Mouse (Mus musculus) layer of hippocampus, adult 8-10 months (tissue): ENCODE measurements around the gene Cdc42. TPM values are rescaled to one million over a fixed set of nuclear protein-coding genes. Genes with fewer than 3 reads are reported as not detected.

Source experiments
- DNase-seq, 2 experiments: peaks; one replicate each; pipeline ENCODE4 v3.0.0; 2022; ENCODE audit warnings: low spot score in 2 of 2
- total RNA-seq, 4 experiments: library from RNA; stranded (reverse); gene quantifications; 2 replicates each; pipeline ENCODE4 v1.2.4; 2022

Cdc42 gene
- total RNA-seq, 4 experiments from 2014 or later: 300 to 325 (median 301) TPM

DNA sequence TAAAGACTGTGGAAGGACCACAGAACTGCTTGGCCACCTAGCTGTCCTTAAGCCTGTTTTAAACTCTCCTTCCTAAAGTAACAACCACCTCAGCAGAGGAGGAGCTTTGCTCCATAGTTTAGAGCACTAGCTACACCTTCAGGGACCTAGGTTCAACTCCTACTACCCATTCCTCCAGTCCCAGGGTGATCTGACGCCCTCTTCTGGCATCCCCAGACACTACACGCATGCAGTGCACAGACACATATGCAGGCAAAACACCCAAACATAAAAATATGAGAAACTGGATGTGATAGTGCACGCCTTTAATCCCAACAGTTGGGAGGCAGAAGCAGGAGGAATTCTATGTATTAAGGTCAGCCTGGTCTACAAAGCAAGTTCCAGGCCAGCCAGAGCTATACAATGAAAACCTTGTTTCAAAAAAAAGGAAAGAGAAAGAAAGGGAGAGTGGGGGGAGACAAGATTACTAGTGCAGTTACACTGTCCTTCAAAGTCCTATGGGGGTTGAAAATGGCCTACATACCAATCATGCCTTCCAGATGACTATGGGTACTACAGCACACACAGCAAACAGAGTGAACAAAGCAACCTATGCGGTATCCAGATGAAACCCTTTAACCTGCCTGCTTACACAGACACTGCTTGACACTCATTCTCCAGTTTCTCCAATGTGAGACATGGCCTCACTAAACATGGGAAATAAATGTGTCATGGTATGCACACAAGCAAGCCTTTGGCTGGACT is 41.3 kb downstream of the Cdc42 start:
- no peak for DNase-seq

- no peak for DNase-seq
These were observed 42.5 kb downstream of the Cdc42 start for GRCm38 (mm10) chr4:137315061-137315460.

DNA sequence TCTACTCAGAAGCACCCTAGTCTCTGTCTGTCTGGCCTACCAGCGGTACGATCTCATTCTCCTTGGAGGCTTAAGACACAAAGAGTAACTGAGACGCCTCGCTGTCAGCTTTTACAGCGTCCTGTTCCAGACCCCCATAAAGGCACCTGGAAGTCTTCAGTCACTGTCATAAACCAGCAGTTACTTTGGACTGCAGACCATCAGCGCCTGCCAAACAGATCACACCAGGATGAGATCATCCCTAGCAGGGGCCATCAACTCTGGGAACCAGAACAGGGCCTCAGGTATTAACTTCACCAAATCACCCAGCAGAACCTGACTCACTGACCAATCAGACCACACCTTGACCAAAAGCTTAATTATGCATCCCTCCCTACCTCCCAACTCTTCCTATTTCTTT is 43.0 kb downstream of the Cdc42 start:
- DNase-seq: no peak

DNA sequence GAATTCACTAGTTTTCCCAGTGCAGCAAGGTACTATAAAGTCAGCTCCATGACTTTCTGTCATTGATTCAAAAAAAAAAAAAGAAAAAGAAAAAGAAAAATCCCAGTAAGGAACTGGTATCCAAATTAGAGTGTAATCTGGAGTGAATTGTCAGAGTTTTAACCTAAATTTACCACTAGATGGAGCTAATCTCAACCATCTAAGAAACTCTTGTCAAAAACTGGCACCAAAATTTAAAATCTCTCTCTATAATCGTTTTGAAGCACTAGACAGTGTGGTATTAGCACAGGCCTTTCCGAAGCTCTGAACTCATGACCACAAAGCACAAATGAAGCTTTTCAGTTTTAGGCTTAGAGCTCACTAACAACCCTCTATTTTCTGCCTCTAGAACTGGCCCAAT is 44.0 kb downstream of the Cdc42 start:
- no peak for DNase-seq

- no peak for DNase-seq
These were observed 49.1 kb downstream of the Cdc42 start for GRCm38 (mm10) chr4:137308377-137308776.

DNA sequence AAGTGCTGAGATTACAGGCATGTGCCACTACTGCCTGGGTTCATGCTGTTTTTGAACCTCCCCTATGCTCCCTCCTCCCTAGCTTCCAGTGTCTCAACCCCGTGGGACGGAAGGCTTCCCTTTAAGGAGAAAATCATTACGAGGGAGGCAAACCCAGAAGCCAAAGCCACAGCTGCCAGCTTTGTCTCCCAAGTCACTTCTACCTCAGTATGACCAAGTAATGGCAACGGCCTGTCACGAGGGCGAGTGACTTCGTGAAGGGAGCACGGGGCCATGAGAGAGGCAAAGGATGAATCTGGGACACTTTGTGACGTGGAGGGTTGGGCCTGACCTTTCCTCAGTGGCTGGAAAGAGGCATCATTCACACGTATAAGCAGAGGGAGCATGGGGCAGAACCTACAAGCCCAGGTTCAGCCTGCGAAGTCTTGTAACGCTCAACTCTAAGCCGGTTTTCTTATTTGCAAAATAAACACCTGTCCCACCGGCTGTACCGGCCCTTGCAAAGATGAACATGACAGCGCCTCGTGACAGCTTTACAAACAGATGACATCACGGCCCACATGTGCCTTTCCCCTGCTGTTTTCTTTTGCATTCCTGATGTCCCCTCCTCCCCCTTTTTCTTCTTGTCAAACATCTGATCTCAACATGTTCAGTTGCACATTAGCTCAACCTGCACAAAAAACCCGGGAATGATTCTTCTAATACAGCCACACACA is 50.4 kb downstream of the Cdc42 start:
- no peak for DNase-seq

DNA sequence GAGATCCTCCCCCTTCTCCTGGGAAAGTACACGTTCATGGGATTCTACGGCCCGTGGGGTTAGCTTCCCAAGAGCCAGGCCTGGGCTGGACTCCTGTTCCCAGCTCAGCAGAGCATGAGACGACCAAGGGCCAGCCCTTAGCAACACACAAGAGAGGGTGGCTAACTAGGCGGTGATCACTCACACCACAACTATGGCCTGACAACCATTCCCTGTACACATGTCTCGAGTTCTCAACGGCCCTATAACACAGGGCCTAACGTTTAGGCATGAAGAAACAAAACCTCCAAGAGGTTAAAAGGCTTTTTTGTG is 51.0 kb downstream of the Cdc42 start:
- DNase-seq: no peak

DNA sequence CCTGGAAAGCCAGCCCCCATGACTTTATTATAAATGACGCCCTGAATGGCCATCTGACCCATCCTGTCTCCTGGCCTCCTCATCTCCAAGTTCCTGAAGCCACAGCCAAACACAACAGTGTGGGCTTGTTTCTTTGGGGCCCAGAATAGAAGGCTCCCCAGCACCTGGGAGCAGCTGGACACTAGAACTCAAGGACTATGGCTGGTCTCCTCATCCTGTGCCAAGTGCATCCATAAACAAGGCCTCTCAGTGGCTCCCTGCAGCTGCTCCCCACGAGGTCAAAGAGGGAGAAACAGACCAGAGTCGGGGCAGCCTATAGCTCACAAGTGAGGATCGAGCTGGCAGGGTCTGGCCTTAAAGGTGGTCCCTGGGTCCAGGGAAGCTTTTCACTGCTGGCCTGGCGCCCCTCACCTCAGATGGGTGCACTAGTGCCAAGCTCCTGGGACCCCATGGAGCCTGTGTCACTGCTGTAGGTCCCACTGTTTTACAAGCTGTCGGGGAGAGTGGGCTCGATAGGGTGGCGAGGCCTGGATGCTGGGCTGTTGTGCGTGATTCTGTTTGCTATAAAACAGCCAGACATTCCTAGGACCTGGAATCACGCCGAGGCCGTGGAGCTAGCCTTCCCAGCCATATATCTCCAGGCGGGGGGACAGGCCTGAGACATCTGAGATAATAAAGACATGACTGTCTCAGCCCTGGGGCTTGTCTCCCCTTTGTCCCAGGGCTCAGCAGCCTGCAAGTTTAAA is 51.5 kb downstream of the Cdc42 start:
- DNase-seq: no peak

DNA sequence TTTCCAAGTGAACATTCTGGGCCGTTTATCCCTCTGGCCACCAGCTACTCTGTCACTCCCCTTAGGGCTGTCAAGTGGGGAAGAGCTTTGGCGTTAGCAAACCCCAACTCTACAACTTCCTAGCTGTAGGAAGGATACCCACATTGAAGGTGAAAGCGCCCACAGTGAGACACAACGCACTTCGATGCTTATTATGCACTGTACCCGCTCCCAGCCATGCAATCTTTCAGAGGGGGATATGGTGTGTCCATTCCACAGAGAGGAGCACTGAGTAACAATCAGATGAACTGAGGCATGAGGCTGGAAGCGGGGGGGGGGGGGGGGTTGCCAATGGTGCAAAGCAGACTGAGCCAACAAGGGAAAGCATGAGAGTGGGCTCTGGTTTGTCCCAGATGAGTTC is 52.5 kb downstream of the Cdc42 start:
- no peak for DNase-seq

- DNase-seq: no peak
These were observed 53.4 kb downstream of the Cdc42 start for GRCm38 (mm10) chr4:137304106-137304505.

GRCm38 (mm10) chr4:137301635-137302034 is 55.9 kb downstream of the Cdc42 start:
- DNase-seq: no peak

DNA sequence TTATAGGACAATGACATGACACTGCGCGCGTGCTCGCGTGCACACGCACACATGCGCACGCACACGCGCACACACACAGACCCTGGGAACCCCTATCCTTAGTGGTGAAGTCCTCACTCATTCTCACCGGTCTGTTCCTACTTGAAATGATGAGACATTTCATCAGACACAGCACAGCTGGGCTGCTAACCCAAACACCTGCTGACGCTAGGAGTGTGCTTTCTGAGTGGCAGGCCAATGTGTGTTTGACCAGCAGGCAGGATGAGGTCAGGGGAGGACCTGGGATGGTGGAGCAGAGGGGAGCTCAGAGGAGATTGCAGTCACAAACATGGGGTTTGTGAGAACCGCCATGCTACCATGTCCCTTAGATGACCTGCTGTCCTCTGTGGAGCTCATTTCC is 57.3 kb downstream of the Cdc42 start:
- no peak for DNase-seq

DNA sequence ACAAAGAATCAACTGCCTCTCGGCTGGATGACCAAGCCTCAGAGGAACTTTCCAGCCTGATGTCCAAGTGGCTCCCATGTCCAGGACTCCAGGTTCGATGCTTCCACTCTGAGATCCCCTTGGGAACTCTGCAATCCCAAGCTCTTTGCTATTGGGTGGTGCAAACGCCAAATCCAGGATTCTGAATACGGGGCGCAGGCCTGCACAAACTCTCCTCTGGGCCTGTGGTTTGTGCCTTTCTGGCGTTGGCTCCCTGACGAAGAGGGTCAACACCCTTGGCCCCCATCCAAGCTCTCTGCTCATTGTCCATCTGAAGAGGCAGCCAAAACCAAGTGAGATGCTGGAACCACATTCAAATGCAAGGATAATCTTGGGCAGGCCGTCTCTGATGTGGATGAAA is 59.1 kb downstream of the Cdc42 start:
- DNase-seq: no peak

DNA sequence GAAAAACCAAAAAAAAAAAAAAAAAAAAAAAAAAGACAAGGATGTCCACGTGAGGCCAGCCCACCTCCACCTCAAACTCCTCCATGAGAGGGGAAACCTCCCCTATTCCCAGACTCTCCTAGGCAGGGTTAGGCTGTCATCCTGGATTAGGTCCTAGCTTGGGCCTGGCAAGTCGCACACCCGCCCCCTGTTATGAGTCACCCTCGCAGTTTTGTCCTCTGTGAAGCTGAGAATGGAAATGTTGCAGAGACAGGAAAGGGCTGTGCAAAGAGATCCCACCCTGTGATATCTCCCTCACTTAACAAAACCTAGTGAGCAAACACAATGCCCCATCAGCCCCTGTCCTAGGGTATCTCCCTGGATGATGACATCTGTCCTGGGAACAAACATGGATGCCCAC is 59.9 kb downstream of the Cdc42 start:
- no peak for DNase-seq

- no peak for DNase-seq
These were observed 62.6 kb downstream of the Cdc42 start for GRCm38 (mm10) chr4:137294951-137295350.

- DNase-seq: no peak
These were observed 63.0 kb downstream of the Cdc42 start for GRCm38 (mm10) chr4:137294474-137294873.

DNA sequence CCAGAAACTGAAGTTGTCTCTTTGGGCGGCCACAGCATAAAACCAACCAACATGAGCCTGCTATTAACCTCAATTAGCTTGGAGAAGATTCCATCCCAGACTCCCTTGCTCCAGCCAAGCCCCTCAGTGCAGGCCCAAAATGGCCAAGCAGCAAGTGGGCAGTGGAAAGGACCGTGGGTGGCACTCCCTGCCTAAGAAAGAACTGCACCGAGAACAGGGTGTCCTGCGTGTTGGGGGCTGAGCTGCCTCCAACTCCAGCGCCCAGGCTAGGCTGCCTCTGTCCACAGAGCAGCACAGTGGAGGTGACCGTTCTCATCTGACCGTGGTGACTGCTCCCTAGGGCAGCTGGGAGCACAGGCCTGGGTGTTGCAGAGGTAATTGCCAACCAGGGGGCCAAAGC is 63.5 kb downstream of the Cdc42 start:
- DNase-seq: no peak

GRCm38 (mm10) chr4:137292625-137293024 is 64.9 kb downstream of the Cdc42 start:
- no peak for DNase-seq

- no peak for DNase-seq
These were observed 67.3 kb downstream of the Cdc42 start for GRCm38 (mm10) chr4:137290250-137290649.

DNA sequence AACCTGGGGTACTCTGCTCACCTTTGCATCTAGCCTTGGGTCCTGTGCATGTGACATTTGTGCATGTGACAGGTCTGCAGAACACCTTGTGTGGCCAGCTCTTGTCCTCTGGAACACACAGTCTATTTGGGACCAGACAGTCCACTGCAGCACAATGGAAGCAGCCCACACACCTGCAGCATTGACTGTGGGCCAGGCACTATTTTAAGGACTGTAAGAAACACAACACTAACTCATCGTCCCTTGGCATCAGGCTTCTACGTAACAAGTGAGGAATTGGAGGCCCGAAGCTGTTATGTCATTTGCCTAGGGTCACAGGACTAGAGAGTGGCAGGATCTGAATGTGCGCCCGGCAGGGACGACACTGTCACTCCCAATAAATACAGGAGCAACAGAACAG is 67.8 kb downstream of the Cdc42 start:
- no peak for DNase-seq

DNA sequence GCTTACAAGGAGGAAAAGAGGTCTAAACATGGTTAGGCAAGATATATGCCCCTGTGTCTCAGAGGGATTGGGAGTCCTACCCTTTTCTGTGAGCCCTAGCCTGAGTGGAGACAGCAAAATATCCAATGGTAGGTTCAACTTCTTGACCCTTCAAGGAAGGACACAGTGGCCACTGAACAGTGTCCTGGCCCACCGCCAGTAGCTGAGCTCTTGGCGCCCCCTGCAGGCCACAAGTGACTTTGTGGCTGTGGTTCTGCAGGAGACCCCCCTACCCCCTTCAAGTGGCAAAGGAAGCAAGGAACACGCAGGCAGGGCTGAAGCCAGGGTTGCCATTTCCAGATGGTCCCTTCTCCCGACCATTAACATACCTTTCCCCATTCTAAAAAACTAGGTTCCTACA is 69.7 kb downstream of the Cdc42 start:
- no peak for DNase-seq

- DNase-seq: no peak
These were observed 70.3 kb downstream of the Cdc42 start for GRCm38 (mm10) chr4:137287206-137287605.

- DNase-seq: no peak
These were observed 70.9 kb downstream of the Cdc42 start for GRCm38 (mm10) chr4:137286662-137286953.
